Mouse (Mus musculus) ES-E14 (cell line): ENCODE measurements around the gene Rhebl1.
"Not testable (repeated sequence)": the region's sequence is repeated elsewhere in the genome, so short reads cannot be mapped to it uniquely, and the experiment has no call there.

ENCODE experiments used
- HCFC1 ChIP-seq: IDR thresholded peaks from 2 replicates; pipeline ENCODE4 v1.6.1; 2012; ENCODE audit warnings: low read length, inconsistent platforms, borderline replicate concordance; ENCODE audit not compliant: insufficient read depth
- ZNF384 ChIP-seq: IDR thresholded peaks from 2 replicates; pipeline ENCODE4 v1.6.1; 2012; ENCODE audit warnings: low read depth, low read length, inconsistent platforms

- not testable (repeated sequence) for TF ChIP-seq ZNF384, HCFC1
Observed at GRCm38 (mm10) chr15:98918499-98918895, 24.2 kb upstream of the Rhebl1 start.
